Mouse (Mus musculus): Measurements from ENCODE around the gene Gm16503.

DNA sequence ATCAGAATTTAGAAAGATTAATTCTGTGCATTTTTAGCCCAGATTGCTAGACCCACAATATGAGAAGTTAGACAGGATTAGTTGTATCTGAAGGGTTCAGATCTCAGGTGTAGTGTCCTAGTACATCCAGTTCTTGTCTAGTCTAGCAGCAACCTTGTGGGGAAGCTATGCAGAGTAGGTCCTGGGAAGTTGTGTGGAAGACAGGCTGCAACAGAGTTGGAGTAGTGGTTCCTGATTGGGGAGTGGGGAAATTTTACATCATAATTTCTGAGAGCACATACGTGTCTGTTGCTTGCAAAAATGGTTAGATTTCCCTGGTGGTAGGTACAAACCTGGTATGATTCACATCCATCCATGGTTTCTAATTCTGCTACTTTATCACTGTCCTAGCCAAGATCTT, 14.9 kb upstream of the Gm16503 start:
- TF ChIP-seq POLR2A (IDR thresholded peaks at IDR 0.05; ENCODE audit: insufficient read length, low read depth) (no peak), E2F4 (IDR thresholded peaks at IDR 0.05; ENCODE audit: insufficient read depth) (no peak), USF1 (IDR thresholded peaks at IDR 0.05; ENCODE audit: low read depth) (no peak), MYOD1 (IDR thresholded peaks at IDR 0.05; ENCODE audit: control insufficient read depth in 1 of 3, insufficient read length in 2 of 3, low read depth in 2 of 3) (no peak), MYOG (IDR thresholded peaks at IDR 0.05; ENCODE audit: control insufficient read depth in 1 of 3, insufficient read depth in 1 of 3, insufficient read length in 2 of 3, low read depth in 2 of 3) (no peak), MAX (IDR thresholded peaks at IDR 0.05; ENCODE audit: low read depth) (no peak), SRF (IDR thresholded peaks at IDR 0.05; ENCODE audit: control insufficient read depth, insufficient read length, low read depth) (no peak), CEBPB (IDR thresholded peaks at IDR 0.05; ENCODE audit: insufficient read depth, poor library complexity, severe bottlenecking) (no peak), TCF3 (IDR thresholded peaks at IDR 0.05; ENCODE audit: insufficient read length, low read depth) (no peak), TCF12 (IDR thresholded peaks at IDR 0.05; ENCODE audit: insufficient read depth, poor library complexity, severe bottlenecking) (no peak), POLR2AphosphoS2 (IDR thresholded peaks at IDR 0.05; ENCODE audit: insufficient read length, low read depth) (no peak), REST (IDR thresholded peaks at IDR 0.05; ENCODE audit: insufficient read depth, insufficient read length) (no peak)
